Mouse (Mus musculus): Measurements from ENCODE around the gene Atp6v0e. TPM values are rescaled to one million over a fixed set of nuclear protein-coding genes. Genes with fewer than 3 reads are reported as not detected.

The Atp6v0e gene
- polyA plus RNA-seq, 1 experiment from 2014 or later, result 193 TPM

DNA sequence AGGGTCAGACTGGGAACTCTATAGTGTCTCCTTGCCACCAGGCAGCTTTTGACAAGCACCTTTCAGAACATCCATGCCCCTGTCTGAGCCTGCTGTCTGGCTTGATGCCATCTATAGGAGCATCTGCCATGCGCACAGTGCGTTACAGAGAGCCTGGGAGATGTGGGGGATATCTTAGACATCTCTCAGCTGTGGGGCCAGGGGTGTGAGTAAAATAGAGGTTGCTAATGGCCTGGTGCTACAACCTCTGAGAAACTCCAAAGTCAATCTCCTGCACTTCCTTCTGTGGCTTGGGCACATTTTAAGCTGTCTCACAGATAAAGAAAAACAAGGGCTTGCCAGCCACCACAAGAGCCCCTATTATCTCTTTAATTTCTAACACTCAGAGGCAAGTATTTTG lies 26.8 kb downstream of the Atp6v0e start:
- Histone ChIP-seq H3K4me2 (no peak overlapping the region), H3K27me3 (replicated peaks) (no peaks in the 10 kb centered on the region), H3K4me3 (no peak overlapping the region), H3K9me3 (replicated peaks) (no peaks in the 10 kb centered on the region), H3K9ac (0 out of 2 replicates have a peak overlapping the region, but pooled peaks have one; percentile 38), H3K27ac (ENCODE audit: poor library complexity, severe bottlenecking) (no peak overlapping the region), H3K36me3 (peaks cover 17% of the 10 kb centered on the region), H3K4me1 (replicated peaks) (peaks cover 65% of the 10 kb centered on the region)
- ATAC-seq (ENCODE audit: insufficient number of reproducible peaks, low FRiP score), result no peak
- 64% methylated on average over 2 of the region's 2 CpGs for WGBS

GRCm38 (mm10) chr17:26690236-26690635 lies 27.2 kb downstream of the Atp6v0e start:
- Histone ChIP-seq H3K27ac (ENCODE audit: poor library complexity, severe bottlenecking) (no peak overlapping the region), H3K4me1 (replicated peaks) (peaks cover 65% of the 10 kb centered on the region), H3K36me3 (peaks cover 14% of the 10 kb centered on the region), H3K27me3 (replicated peaks) (no peaks in the 10 kb centered on the region), H3K9ac (no peak overlapping the region), H3K9me3 (replicated peaks) (no peaks in the 10 kb centered on the region), H3K4me3 (no peak overlapping the region), H3K4me2 (no peak overlapping the region)
- ATAC-seq (ENCODE audit: insufficient number of reproducible peaks, low FRiP score), result no peak
- WGBS, result 67% methylated on average over 5 of the region's 5 CpGs

DNA sequence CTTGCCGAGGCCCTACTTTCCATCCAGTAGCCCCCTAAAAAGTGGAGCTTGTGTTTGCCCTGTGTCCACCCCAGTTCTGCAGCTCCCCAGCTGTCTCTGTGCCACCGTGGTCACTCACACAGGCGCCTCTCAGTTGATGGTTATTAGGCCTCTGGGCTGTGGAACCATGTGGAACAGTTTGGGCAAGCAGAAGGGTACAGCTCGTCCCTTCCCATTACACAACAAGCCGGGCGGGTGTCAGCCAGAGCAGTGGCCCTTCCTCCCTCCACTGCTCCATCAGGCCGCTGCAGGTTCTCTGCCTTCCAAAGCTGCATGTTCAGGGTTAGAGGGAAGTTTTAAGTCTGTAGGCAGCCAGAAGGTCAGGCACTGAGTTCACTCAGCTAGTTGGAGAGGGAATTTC lies 28.1 kb downstream of the Atp6v0e start:
- Histone ChIP-seq H3K9ac (no peak overlapping the region), H3K27me3 (replicated peaks) (no peaks in the 10 kb centered on the region), H3K9me3 (replicated peaks) (no peaks in the 10 kb centered on the region), H3K27ac (ENCODE audit: poor library complexity, severe bottlenecking) (no peak overlapping the region), H3K4me3 (no peak overlapping the region), H3K36me3 (peaks cover 18% of the 10 kb centered on the region), H3K4me2 (no peak overlapping the region), H3K4me1 (replicated peaks) (peaks cover 59% of the 10 kb centered on the region)
- WGBS, result 85% methylated on average over 7 of the region's 7 CpGs
- no peak for ATAC-seq (ENCODE audit: insufficient number of reproducible peaks, low FRiP score)

DNA sequence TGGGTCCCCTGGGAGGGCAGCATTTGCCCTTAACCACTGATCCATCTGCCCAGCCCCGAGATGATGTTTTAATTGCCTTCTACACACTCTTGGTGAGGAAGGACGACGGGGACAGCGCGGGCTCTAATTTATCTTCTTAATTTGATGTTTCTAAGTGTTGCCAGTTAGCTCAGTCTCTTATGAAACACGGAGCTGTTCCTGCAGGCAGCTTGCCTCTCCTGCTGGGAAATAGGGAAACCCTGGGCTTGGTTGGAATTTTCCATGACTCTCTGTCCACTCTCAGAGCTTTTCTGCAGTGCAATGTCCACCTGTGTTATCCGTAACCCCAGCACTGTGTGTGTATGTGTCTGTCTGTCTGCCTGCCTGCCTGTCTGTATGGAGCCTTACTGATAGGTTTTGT lies 30.4 kb downstream of the Atp6v0e start:
- no peak overlapping the region for H3K4me2 ChIP-seq
- 77% methylated on average over 7 of the region's 7 CpGs for WGBS

GRCm38 (mm10) chr17:26694171-26694570 lies 31.1 kb downstream of the Atp6v0e start:
- Histone ChIP-seq H3K36me3 (peaks cover 40% of the 10 kb centered on the region), H3K4me1 (replicated peaks) (peaks cover 40% of the 10 kb centered on the region), H3K4me2 (no peak overlapping the region), H3K27ac (ENCODE audit: poor library complexity, severe bottlenecking) (no peak overlapping the region), H3K4me3 (no peak overlapping the region), H3K9ac (no peak overlapping the region), H3K9me3 (replicated peaks) (0 out of 2 replicates have a peak, but pooled peaks cover 3% of the 10 kb centered on the region), H3K27me3 (replicated peaks) (no peaks in the 10 kb centered on the region)
- no peak for ATAC-seq (ENCODE audit: insufficient number of reproducible peaks, low FRiP score)
- 76% methylated on average over 7 of the region's 7 CpGs for WGBS

More for the DNA sequence above, 30.4 kb downstream of the Atp6v0e start:
- Histone ChIP-seq H3K27me3 (replicated peaks) (no peaks in the 10 kb centered on the region), H3K9ac (no peak overlapping the region), H3K4me1 (replicated peaks) (peaks cover 44% of the 10 kb centered on the region), H3K27ac (ENCODE audit: poor library complexity, severe bottlenecking) (peak overlapping the region; percentile 16; the same call in 1 of the 2 replicates), H3K9me3 (replicated peaks) (no peaks in the 10 kb centered on the region), H3K4me3 (no peak overlapping the region), H3K36me3 (peaks cover 33% of the 10 kb centered on the region)
- no peak for ATAC-seq (ENCODE audit: insufficient number of reproducible peaks, low FRiP score)

- Histone ChIP-seq H3K27ac (ENCODE audit: poor library complexity, severe bottlenecking) (no peak overlapping the region), H3K27me3 (replicated peaks) (no peaks in the 10 kb centered on the region), H3K9ac (no peak overlapping the region), H3K36me3 (peaks cover 48% of the 10 kb centered on the region), H3K4me2 (no peak overlapping the region), H3K9me3 (replicated peaks) (0 out of 2 replicates have a peak, but pooled peaks cover 3% of the 10 kb centered on the region), H3K4me3 (no peak overlapping the region), H3K4me1 (replicated peaks) (peaks cover 39% of the 10 kb centered on the region)
- ATAC-seq (ENCODE audit: insufficient number of reproducible peaks, low FRiP score), result no peak
- WGBS, result 94% methylated on average over 3 of the region's 3 CpGs
Measured at GRCm38 (mm10) chr17:26695193-26695592, 32.2 kb downstream of the Atp6v0e start.

DNA sequence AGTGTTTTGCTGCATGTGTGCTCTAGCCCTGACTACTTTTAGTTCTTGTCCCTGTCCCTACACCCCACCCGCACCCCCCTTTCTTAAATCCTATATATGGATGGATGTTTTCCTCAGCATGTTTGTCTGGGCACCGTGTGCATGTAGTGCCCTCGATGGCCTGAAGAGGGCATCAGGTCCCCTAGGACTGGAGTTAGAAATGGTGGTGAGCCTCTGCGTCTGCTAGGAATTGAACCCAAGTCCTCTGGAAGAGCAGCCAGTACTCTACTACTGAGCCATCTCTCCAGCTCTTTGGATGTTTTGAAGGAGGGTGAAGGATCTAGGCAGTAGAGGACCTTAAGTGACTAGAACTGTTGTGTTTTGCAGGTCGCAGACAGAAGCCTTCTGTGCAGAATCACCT lies 35.8 kb downstream of the Atp6v0e start:
- Histone ChIP-seq H3K4me2 (no peak overlapping the region), H3K27ac (ENCODE audit: poor library complexity, severe bottlenecking) (0 out of 2 replicates have a peak overlapping the region, but pooled peaks have one; percentile 33), H3K36me3 (peaks cover 48% of the 10 kb centered on the region)

GRCm38 (mm10) chr17:26699819-26700616 lies 37.0 kb downstream of the Atp6v0e start:
- Histone ChIP-seq H3K9me3 (replicated peaks) (0 out of 2 replicates have a peak, but pooled peaks cover 5% of the 10 kb centered on the region), H3K27me3 (replicated peaks) (no peaks in the 10 kb centered on the region), H3K9ac (no peak overlapping the region), H3K4me1 (replicated peaks) (peaks cover 45% of the 10 kb centered on the region), H3K36me3 (peaks cover 52% of the 10 kb centered on the region), H3K27ac (ENCODE audit: poor library complexity, severe bottlenecking) (peak overlapping the region; percentile 33), H3K4me2 (no peak overlapping the region), H3K4me3 (no peak overlapping the region)
- WGBS, result 65% methylated on average over 10 of the region's 10 CpGs
- ATAC-seq (ENCODE audit: insufficient number of reproducible peaks, low FRiP score), result 0 out of 2 replicates have a peak, but pooled peaks have one; percentile 33

More for the DNA sequence above, 35.8 kb downstream of the Atp6v0e start:
- Histone ChIP-seq H3K9me3 (replicated peaks) (0 out of 2 replicates have a peak, but pooled peaks cover 3% of the 10 kb centered on the region), H3K9ac (no peak overlapping the region), H3K4me3 (no peak overlapping the region), H3K4me1 (replicated peaks) (peaks cover 50% of the 10 kb centered on the region), H3K27me3 (replicated peaks) (no peaks in the 10 kb centered on the region)
- ATAC-seq (ENCODE audit: insufficient number of reproducible peaks, low FRiP score), result no peak
- 92% methylated on average over 5 of the region's 5 CpGs for WGBS

GRCm38 (mm10) chr17:26701565-26701964 lies 38.5 kb downstream of the Atp6v0e start:
- Histone ChIP-seq H3K9me3 (replicated peaks) (0 out of 2 replicates have a peak, but pooled peaks cover 5% of the 10 kb centered on the region), H3K4me3 (no peak overlapping the region), H3K9ac (peak overlapping the region; percentile 11; the same call in 1 of the 2 replicates), H3K4me2 (peak overlapping the region; percentile 22; the same call in 1 of the 2 replicates), H3K4me1 (replicated peaks) (peaks cover 55% of the 10 kb centered on the region), H3K36me3 (peaks cover 37% of the 10 kb centered on the region), H3K27me3 (replicated peaks) (no peaks in the 10 kb centered on the region), H3K27ac (ENCODE audit: poor library complexity, severe bottlenecking) (peak overlapping the region; percentile 68)
- 49% methylated on average over 13 of the region's 13 CpGs for WGBS
- ATAC-seq (ENCODE audit: insufficient number of reproducible peaks, low FRiP score), result no peak

GRCm38 (mm10) chr17:26702621-26703020 lies 39.6 kb downstream of the Atp6v0e start:
- Histone ChIP-seq H3K4me1 (replicated peaks) (peaks cover 61% of the 10 kb centered on the region), H3K27me3 (replicated peaks) (no peaks in the 10 kb centered on the region), H3K27ac (ENCODE audit: poor library complexity, severe bottlenecking) (0 out of 2 replicates have a peak overlapping the region, but pooled peaks have one; percentile 68), H3K36me3 (peaks cover 30% of the 10 kb centered on the region), H3K9me3 (replicated peaks) (0 out of 2 replicates have a peak, but pooled peaks cover 5% of the 10 kb centered on the region), H3K4me3 (no peak overlapping the region), H3K4me2 (no peak overlapping the region), H3K9ac (no peak overlapping the region)
- 80% methylated on average over 4 of the region's 4 CpGs for WGBS
- ATAC-seq (ENCODE audit: insufficient number of reproducible peaks, low FRiP score), result no peak

GRCm38 (mm10) chr17:26703671-26704070 lies 40.6 kb downstream of the Atp6v0e start:
- Histone ChIP-seq H3K27ac (ENCODE audit: poor library complexity, severe bottlenecking) (no peak overlapping the region), H3K27me3 (replicated peaks) (no peaks in the 10 kb centered on the region), H3K4me1 (replicated peaks) (peaks cover 63% of the 10 kb centered on the region), H3K36me3 (peaks cover 19% of the 10 kb centered on the region), H3K4me3 (no peak overlapping the region), H3K9ac (no peak overlapping the region), H3K4me2 (no peak overlapping the region), H3K9me3 (replicated peaks) (0 out of 2 replicates have a peak, but pooled peaks cover 5% of the 10 kb centered on the region)
- no peak for ATAC-seq (ENCODE audit: insufficient number of reproducible peaks, low FRiP score)
- WGBS, result 87% methylated on average over 4 of the region's 4 CpGs

All from heart, embryonic 12.5 days (tissue).